Mouse (Mus musculus): ENCODE data around the gene Ctsk.
A peak's percentile ranks its signal among the peaks of the same experiment; 100 is the strongest.

The Ctsk gene

DNA sequence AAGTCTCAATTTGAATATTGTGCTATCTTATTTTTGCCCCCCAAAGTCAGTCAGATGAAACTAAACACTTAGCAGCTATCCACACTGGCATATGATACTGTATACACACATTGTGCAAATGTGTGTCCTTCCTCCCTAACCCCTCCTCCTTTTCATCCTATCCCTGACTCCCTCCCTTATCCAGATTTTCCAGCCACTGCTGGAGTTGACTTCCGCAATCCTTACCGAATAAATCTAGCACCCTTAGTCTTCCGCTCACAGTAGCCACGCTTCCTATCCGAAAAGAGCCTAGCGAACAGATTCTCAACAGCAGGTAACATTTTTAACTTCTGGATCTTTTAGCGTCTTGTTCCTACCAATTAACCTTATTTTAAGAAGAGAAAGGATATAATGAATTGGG lies at the start of gene Ctsk:
Ctsk (plus strand) TSS at position 233 of the 400 bp plus-strand sequence.
- no peak for DNase-seq

DNA sequence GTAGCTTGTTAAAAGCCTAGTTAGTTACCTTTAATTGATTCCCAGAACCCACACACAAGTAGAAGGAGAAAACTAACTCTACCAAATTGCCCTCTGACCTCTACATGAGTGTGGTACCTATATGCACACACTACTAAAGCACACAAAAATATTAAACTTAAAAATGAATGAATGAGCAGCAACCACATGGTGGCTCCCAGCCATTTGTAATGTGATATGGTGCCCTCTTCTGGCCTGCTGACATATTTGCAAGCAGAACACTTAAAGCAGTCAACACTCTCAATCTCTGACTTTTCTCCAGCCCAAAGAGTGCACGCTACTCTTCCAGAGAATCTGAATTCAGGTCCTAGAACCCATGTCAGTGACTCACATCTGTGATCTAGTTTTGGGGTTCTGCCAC lies 48.6 kb upstream of the Ctsk start:
- peak; percentile 48 for DNase-seq

DNA sequence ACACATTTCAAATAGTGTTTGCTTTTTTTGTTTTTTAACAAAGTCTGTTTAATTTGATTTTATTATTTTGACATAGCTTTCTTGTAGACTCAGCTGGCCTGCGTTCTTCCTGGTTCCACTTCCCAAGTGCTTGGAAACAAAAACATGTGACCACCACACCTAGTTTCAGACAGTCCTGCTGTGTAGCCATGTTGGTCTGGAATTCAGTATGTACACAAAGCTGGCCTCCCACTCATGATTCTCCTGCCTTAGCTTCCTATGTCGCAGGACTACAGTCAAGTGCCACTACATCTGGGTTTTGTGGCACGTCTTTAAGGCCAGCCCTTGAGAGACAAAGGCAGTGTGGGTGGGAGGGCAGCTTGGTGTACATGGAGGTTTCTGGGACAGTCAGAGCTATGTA lies 48.1 kb upstream of the Ctsk start:
- DNase-seq: no peak

DNA sequence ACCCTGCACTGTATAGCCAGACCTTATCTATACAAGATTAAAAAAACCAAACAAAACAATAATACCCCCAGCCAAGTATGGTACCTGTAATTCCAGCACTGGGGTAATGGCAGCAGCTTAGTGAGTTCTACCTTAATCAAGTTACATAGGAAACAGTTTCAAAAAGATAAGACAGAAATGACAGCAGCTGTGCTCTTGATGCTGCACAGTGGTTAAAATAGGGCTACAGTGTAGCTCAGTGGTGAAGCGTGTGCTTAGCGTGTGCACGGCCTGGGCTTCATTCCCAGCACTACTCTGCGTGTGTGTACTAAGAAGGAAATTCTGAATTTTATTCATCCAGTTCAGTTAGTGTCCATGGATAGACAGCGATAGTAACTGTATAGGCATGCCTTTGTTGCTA lies 42.7 kb upstream of the Ctsk start:
- no peak for DNase-seq

DNA sequence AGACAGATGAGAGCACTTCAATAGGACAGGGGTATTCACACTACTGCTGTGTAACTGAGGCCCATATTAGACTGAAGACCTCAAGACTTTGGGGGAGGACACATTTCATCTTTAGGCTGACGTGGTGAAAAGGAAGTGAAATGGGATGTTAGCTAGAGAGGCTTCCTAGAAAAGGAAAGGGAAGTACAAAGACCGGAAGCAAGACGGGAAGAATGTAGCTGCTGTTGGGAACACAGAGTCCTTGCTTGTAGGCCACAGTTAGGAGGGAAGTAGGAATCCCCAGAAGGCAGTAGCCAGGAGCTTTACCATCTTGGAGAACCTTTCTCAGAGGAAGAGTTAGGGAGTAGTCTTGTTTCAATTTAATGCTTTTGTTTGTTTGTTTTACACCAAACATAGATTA lies 41.3 kb upstream of the Ctsk start:
- no peak for DNase-seq

DNA sequence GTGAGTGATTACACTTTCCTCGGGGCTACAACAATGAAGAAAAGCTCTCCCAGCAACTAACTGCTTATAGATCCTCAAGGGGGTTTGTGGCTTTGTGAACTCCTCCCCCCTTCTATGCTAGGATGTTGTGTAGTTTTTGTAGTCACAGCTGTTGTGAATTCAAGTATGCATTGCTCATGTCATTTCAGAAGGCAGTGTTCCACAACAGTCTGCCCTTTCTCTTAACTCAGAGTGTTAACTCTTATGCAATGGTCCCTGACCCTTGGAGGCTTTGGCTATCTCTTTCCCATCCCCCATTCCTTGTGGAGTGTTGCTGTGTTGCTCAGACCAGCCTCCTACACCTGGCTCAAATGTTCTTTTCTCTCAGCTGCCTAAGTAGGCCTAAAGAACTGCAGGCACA lies 39.7 kb upstream of the Ctsk start:
- no peak for DNase-seq

DNA sequence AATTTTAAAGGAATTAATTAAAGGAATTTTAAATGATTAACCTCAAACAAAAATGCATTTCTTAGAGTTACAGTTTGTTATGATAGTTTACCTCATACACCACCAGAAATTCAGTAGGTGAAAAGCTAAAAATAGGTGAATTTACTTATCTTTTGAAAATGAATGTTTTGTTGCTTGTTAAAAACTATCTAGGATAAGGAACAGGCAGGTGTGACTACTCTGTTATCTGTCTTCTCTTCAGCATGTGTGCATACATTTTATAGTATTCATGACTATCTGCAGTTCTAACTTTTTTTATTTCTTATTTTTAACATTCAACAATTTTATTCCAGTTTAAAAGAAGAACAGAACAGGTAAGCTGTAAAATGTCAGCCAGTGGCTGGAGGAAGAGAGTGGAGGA lies 35.2 kb upstream of the Ctsk start:
- no peak for DNase-seq

DNA sequence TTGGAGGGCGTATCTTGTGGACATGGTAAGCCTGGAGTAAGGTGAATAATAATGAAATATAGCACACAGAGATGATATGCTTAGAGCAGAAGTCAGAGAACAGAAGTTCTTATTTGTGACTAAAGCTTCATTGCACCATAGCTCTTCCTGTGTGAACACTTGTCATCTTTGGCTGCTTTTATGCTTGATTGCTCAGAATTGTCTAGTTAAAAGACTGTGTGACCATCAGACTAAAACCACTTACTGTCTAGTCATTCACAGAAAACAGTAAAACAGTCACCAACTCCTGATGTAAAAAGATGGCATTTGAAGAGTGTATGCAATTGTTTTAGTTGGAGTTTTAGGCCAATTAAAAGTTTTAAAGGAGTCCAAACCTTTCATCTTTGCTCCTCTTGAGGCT lies 20.1 kb upstream of the Ctsk start:
- no peak for DNase-seq

DNA sequence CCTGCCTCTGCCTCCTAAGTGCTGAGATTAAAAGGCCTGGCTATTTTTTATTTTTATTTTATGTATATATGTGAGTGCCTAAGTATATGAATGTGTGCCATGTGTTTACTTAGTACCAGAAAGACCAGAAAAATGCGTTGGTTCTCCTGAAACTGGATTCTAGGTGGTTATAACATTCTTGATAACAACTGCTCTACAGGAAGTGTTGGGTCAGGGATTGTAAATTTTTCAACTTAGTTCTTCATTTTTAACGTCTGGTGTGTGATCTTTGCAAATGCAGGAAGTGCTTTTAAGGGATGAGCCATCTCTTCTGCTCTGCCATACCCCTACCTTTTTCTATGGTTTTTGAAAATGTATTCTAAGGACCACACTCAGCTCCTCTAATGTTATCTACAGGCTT lies 12.6 kb upstream of the Ctsk start:
- DNase-seq: no peak

DNA sequence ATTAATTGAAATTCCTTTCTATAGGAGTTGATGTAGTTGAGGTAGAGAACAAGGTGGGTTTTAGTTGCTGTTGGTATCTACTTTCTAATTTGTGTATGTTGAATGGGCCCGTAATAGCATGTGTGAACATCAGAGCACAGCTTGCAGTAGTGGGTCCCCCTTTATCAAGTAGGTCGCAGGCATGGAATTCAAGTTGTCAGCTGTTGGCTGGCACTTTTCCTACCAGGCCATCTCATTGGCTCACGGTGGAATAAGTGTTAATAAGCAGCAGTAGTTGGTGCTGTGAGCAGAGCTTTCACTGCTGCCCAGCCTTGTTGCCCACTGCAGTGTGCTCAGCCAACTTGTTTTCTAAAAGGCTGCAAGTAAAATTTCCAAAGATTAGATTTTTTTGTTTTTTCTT lies 10.4 kb upstream of the Ctsk start:
- DNase-seq: no peak

DNA sequence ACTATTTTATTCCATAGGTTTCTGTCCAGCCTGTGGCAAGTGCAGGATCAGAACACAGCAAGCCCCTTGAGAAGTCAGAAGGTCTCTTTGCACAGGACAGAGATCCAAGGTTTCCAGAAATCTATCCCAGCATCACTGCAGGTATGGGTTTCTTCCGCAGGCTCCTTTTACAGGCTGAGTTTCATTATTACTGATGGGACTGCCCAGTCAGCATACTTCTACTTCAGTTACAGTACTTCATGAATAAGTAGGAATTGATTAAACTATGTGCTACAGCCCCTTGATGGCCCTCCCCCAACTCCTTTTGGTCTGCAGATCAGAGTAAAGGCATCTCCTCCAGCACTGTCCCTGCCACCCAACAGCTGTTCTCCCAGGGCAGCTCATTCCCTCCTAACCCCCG lies 8.8 kb upstream of the Ctsk start:
- DNase-seq: no peak

DNA sequence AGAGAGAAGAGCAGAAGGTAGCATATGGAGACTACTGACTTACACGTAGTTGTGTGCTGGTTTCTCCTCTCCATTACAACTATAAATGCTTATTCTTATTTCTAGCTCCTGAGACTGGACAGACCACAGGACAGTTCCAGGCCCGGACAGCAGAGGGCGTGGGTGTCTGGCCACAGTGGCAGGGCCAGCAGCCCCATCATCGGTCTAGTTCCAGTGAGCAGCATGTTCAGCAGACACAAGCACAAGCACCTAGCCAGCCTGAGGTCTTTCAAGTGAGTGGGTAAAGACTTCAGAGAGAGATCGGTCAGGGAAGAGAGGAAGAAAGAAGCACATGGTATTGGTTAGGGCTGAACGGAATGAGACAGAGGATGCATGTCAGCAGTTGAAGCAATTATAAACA lies 4.7 kb upstream of the Ctsk start:
- DNase-seq: peak; percentile 80

DNA sequence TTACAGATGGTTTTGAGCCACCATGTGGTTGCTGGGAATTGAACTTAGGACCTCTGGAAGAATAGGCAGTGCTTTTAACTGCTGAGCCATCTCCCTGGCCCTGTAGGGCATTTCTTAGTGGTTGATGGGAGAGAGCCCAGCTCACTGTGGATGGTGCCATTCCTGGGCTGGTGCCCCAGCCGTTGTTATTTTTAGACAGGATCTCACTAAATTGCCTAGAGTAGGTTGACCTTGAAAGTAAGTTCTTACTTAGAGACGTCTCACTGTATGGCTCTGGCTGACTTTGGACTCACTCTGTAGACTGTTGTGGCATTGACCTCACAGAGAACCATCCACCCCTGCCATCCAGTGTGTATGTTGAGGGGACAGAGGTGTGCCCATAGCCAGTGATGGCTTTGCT lies 827 bp upstream of the Ctsk start:
- DNase-seq: no peak

DNA sequence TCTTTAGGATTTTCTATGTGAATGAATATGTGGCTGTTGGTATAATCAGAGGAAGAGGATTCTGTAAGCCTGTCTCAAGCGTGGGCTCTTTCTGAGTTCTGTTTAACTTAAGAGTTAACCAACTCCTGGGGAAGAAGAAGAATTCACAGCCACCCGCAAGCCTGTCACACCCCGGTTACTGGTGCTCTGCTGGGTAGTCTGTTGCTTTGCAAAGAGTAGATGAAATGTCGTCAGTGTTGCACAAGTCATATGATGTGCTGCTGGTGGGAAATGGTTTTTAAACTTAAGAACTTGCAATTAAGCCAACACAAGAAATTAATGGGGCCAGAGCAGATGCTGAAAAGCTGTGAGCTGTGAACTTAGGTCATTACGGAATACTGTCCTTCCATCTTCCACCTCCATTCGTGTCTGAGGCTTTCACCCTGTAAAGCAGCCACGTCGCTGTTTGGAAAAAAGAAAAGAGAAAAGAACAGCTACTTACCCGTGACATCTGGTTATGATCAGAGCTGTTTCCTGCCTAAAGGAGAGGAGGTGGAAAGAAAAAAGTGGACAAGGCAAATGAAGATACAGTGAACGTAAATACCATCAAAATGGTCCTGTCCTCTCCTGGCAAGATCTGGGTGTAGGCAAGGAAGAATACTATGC lies 562 bp downstream of the Ctsk start:
- DNase-seq: no peak

DNA sequence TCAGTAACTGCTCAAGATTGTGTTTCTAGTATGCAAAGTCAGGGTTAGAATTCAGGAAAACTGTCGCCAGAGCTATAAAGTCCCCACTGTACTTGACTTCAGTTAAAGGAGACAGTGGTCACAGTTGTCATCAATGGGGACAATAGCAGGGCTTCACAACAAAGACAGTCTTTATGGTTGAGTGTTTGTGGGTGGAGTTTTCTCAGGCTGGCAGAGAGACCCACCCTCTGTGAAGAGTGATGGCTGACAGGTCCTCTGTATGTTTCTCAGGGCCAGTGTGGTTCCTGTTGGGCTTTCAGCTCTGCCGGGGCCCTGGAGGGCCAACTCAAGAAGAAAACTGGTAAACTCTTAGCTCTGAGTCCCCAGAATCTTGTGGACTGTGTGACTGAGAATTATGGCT lies 3.3 kb downstream of the Ctsk start:
- DNase-seq: no peak

DNA sequence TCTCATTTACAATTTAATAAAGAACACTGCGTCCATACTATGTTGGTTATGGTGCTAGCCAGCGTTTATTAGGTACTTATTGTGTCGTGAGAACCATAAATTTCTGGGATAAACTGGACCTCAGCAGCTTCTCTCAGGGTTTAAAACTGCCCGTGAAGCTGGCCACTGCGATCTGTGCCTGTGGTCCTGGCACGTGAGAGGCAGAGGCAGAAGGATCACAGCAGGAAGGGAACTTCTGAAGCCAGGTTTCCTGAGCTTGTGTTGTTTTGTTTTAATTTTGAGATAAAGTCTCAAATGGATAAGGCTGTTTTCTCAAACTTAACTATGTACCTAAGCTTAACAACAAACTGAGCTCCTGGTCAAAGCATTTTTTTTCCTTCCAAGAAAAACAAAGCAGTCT lies 10.3 kb downstream of the Ctsk start:
- no peak for DNase-seq

DNA sequence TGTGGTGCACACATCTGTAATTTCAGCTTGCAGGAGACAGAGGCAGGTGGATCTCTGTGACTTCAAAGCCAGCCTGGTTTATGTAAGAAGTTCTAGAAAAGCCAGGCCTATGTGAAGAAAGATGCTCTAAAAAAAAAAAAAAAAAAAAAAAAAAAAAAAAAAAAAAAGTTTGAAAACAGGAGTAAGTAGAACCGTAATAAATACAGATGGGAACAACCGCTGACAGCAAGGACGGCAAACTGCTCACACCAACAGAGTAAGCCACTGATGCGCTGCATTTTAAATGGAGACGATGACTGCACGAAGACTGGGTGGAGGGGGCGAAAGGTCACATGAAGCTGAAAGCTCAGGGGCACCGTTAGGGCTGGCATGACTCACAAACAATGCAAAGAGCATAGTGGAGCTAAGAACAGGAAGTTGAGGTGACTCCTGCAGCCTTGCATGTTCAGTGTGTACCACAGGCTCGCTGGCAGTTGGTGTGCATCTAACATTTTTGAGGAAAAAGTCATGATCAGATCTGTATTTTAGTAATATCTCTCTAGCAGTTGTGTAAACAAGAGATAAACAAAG lies 12.6 kb downstream of the Ctsk start:
- peak; percentile 26 for DNase-seq

DNA sequence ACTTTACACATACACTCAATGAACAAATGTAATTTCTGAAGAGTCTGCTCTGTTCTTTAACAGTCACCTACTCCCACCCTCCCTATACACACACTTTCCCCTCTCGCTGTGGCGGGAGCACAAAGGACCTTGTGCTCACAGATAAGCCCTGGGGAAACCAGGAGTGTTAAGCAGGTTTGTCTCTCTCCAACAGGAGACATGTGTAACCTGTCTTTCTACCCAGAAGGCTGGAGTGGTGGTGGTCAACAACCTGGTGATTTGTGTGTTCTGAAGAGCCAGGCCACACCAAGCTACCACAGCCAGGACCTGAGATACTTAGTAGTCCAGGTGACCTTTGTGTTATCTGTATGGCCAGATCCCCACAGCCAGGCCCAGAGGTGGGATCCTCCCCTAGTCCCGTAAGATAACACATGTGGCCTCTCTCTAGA lies 17.6 kb downstream of the Ctsk start:
- peak; percentile 87 for DNase-seq

DNA sequence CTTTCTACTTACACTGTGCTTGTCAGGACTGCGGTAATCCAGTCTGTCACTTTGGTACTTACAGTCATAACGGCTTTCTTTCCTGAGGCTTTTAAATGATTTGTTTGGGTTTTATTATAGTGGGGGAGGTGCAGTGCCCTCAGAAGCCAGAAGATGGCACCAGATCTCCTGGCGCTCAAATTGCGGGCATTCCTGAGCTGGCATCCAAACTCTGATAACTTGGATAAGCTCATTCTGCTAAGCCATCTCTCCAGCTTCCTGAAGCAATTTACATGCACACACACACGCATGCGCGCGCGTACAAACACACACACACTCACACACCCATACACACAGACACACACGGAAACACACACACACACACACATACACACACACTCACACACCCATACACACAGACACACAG lies 18.4 kb downstream of the Ctsk start:
- DNase-seq: peak; percentile 87

DNA sequence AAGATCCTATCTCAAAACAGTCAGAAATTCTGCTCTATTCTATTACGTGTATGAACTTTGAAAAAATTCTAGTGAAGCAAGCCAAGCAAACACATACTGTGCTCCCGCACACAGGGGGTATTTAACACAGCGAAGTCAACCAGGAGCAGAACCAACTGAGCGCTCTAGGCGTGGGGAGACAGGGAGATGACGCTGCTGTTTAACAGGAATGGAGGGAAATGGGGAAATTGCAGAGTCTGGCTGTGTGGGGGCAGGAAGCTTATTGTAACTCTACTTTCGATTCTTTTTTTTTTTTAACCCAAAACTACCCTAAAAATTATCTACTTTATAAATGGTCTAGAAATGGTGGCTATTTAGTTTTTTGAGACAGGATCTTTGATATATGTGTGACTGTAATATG lies 19.8 kb downstream of the Ctsk start:
- DNase-seq: peak; percentile 62

DNA sequence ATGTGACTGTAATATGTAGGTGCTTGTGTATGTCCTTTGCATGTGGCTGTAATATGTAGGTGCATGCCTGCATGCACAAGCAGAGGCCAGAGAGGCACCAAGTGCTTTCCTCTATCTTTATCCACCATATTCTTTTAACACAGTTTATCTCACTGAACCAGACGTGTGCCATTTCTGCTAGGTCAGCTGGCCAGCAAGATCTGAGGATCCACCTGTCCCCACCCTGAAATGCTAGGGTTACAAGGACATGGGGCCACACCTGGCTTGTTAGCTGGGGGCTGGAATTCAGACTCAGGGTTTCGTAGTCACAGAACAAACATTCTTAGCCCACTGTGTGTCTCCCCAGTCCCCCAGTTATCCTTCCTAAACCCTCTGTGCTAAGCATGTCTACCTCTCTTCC lies 20.3 kb downstream of the Ctsk start:
- peak; percentile 88 for DNase-seq

DNA sequence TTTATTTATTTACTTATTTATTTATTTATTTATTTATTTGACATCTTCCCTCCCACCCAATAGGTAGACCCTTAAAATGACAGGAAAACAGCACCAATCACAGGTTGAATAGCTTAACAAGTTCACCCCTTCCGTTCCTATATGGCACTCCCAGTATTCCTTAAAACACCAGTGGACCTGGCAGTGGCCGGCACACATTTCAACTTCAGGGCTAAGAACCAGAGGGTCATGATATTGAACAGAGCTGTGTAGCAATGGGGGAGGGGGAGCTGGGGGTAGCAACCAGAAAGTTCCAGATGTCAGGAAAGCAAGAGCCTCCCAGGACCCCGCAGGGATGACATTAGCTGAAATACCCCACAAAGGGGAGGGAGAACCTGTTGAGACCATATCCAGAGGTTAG lies 21.0 kb downstream of the Ctsk start:
- DNase-seq: no peak

DNA sequence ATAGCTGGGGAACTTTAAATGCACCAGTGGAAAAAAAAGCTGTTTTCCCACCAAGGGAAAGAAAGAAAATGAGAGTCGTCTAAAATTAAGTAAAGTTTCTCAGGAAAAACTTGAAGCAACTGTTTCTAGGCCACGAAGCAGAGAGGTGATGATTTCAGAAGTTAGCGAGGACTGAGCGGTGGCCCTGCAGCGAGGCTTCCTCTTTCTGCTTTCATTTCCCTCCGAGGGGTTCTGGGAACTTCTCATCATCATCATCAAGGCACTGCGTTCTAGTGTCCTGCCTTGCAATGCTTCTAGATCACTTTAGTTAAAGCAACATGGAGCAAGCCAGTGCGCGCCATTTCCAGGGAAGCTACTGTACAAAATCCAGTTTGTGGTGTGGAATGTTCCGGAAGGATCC lies 22.1 kb downstream of the Ctsk start:
- DNase-seq: no peak

DNA sequence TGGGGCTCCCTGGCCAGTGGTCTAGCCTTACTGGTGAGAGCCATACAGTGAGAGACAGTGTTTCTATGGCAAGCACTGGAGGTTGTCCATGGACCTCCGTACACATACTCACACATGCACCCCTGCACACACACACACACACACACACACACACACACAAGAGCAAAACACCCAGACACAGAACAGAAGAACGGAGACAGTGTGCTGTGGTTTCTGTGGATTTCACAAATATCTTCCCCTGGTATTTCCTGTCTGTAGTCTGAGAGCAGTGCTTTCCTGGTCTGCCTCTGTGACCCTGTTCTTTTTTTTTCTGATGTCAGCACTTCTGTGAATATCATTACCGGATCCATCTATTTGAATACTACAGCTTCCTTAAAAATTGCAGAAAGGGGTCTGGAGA lies 24.6 kb downstream of the Ctsk start:
- DNase-seq: no peak

DNA sequence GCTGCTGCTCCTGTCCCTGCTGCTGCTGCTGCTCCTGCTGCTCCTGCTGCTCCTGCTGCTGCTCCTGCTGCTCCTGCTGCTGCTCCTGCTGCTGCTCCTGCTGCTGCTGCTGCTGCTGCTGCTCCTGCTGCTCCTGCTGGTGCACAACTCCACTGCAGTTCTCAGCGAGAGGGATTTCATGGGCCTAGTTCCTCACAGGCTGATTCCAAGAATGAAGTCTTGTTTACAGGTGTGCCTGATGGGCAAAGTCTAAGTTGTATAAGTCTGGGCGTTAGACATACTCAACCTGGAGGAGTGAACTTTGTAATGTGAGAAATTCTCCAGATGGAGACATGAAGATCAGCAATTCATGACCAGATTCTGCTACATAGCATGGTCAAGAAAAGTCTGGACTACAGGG lies 25.6 kb downstream of the Ctsk start:
- no peak for DNase-seq

All from liver (tissue).